Mouse (Mus musculus) liver, embryonic 11.5 days (tissue): ENCODE results near the gene Edrf1. TPM values are rescaled to one million over a fixed set of nuclear protein-coding genes. Genes with fewer than 3 reads are reported as not detected.

Experiments
- polyA plus RNA-seq: library from polyadenylated mRNA; unstranded; fragments of >200 nt; fragmentation: Nextera tagmentation; extraction: Ambion mirVana; gene quantifications from 2 replicates; pipeline ENCODE4 v1.2.1, GENCODE M21; 2014

Edrf1 gene
- polyA plus RNA-seq, 1 experiment from 2014 or later, result 24.4 TPM

Other genes with a start within 250 kb of the Edrf1 start
- not detected in 2 replicates for gene Tex36, start 35.4 kb upstream of the Edrf1 start, polyA plus RNA-seq
- 0.13 TPM in 1 of 2 replicates, not detected in the other for gene Mmp21, start 42.5 kb downstream of the Edrf1 start, polyA plus RNA-seq
- 200 and 201 TPM in 2 replicates for gene Bccip, start 71.8 kb downstream of the Edrf1 start, polyA plus RNA-seq
- gene Uros, start 72.5 kb downstream of the Edrf1 start, polyA plus RNA-seq, result 129 and 150 TPM in 2 replicates
- 0.25 TPM in 1 of 2 replicates, not detected in the other for gene Fank1, start 139.3 kb downstream of the Edrf1 start, polyA plus RNA-seq
- gene Dhx32, start 145.2 kb downstream of the Edrf1 start, polyA plus RNA-seq, result 22.6 and 25.2 TPM in 2 replicates